Mouse (Mus musculus): ENCODE data around the gene Mif4gd. TPM values are rescaled to one million over a fixed set of nuclear protein-coding genes. Genes with fewer than 3 reads are reported as not detected.

The Mif4gd gene
- total RNA-seq, 2 experiments from 2014 or later, result 150 to 165 TPM

- no peak for DNase-seq (ENCODE audit: low spot score in 2 of 2)
These were observed 21.3 kb upstream of the Mif4gd start for GRCm38 (mm10) chr11:115634109-115634508.

GRCm38 (mm10) chr11:115632862-115633261 is 20.1 kb upstream of the Mif4gd start:
- no peak for DNase-seq (ENCODE audit: low spot score in 2 of 2)

GRCm38 (mm10) chr11:115632247-115632646 is 19.5 kb upstream of the Mif4gd start:
- DNase-seq (ENCODE audit: low spot score in 2 of 2), result no peak

- no peak for DNase-seq (ENCODE audit: low spot score in 2 of 2)
These were observed 18.7 kb upstream of the Mif4gd start for GRCm38 (mm10) chr11:115631505-115631890.

GRCm38 (mm10) chr11:115630532-115631504 is 18.0 kb upstream of the Mif4gd start:
- no peak for DNase-seq (ENCODE audit: low spot score in 2 of 2)

GRCm38 (mm10) chr11:115629734-115630531 is 17.2 kb upstream of the Mif4gd start:
- no peak for DNase-seq (ENCODE audit: low spot score in 2 of 2)

- DNase-seq (ENCODE audit: low spot score in 2 of 2), result no peak
These were observed 15.8 kb upstream of the Mif4gd start for GRCm38 (mm10) chr11:115628465-115629101.

- DNase-seq (ENCODE audit: low spot score in 2 of 2), result peak; percentile 90 to 95
These were observed 15.1 kb upstream of the Mif4gd start, which contains the start of gene Slc25a19 for GRCm38 (mm10) chr11:115627705-115628464. Slc25a19 (minus strand) TSS chr11:115628295.

GRCm38 (mm10) chr11:115626824-115627616 is 14.3 kb upstream of the Mif4gd start:
- DNase-seq (ENCODE audit: low spot score in 2 of 2), result no peak

GRCm38 (mm10) chr11:115625877-115626276 is 13.1 kb upstream of the Mif4gd start:
- DNase-seq (ENCODE audit: low spot score in 2 of 2), result no peak

- no peak for DNase-seq (ENCODE audit: low spot score in 2 of 2)
These were observed 10.8 kb upstream of the Mif4gd start for GRCm38 (mm10) chr11:115623487-115624070.

GRCm38 (mm10) chr11:115619949-115620348 is 7.2 kb upstream of the Mif4gd start:
- no peak for DNase-seq (ENCODE audit: low spot score in 2 of 2)

GRCm38 (mm10) chr11:115618732-115619516 is 6.2 kb upstream of the Mif4gd start:
- DNase-seq (ENCODE audit: low spot score in 2 of 2), result no peak

GRCm38 (mm10) chr11:115618001-115618400 is 5.2 kb upstream of the Mif4gd start:
- DNase-seq (ENCODE audit: low spot score in 2 of 2), result no peak

GRCm38 (mm10) chr11:115616893-115617292 is 4.1 kb upstream of the Mif4gd start:
- no peak for DNase-seq (ENCODE audit: low spot score in 2 of 2)

- no peak for DNase-seq (ENCODE audit: low spot score in 2 of 2)
These were observed 3.6 kb upstream of the Mif4gd start for GRCm38 (mm10) chr11:115616371-115616770.

GRCm38 (mm10) chr11:115615875-115616274 is 3.1 kb upstream of the Mif4gd start:
- no peak for DNase-seq (ENCODE audit: low spot score in 2 of 2)

- no peak for DNase-seq (ENCODE audit: low spot score in 2 of 2)
These were observed 2.5 kb upstream of the Mif4gd start for GRCm38 (mm10) chr11:115615108-115615825.
